In the genomic region with DNA sequence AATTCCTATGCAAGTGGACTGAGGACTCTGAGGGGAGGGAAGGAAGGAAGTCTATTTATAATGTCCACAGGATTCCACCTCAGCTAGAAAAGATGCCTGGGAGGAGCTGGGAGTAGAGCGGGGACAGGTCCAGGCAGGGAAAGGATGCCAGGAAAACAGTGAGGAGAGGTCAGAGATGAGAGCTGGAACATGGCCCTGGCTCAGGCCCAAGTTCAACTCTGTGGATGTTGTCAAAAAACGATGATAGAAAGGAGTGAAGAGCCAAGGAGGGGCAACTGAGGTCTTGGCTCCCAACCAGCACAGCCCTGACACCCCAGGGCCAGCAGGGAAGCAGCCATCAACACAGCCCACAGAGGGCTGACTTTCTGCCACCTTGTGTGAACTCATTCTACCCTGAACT, we compare ENCODE assay signal across 11 mouse cellular contexts. TPM values are rescaled to one million over a fixed set of nuclear protein-coding genes. Genes with fewer than 3 reads are reported as not detected.
DNase-seq lines count a peak whose midpoint lies in the region; TF ChIP-seq lines count a peak whose summit lies in the region.
"Had no signal": no experiment of that assay in that cellular context is flagged by ENCODE, and none has a peak within 500 bp of the region (broad histone marks: within the 10 kb centered on the region; RNA-seq: fewer than 3 reads in every experiment).

No protein-coding gene starts in this region.

- H3K9me3 ChIP-seq in forebrain, embryonic 10.5 days = no peaks in the 10 kb centered on the region
- H3K9me3 ChIP-seq: forebrain, embryonic 12.5 days; midbrain, embryonic 12.5 days had no signal

- peaks cover 19% of the 10 kb centered on the region; the same call in 1 of the 2 replicates for H3K4me1 ChIP-seq in cerebellum, adult 2 months (ENCODE audit: control insufficient read depth, insufficient read depth, low read length)
- H3K4me1 ChIP-seq in forebrain, embryonic 10.5 days = no peaks in the 10 kb centered on the region
- H3K4me1 ChIP-seq: forebrain, embryonic 12.5 days; midbrain, embryonic 12.5 days had no signal

- no peak overlapping the region; the same call in 1 of the 2 replicates for H3K27ac ChIP-seq in cerebellum, adult 2 months (ENCODE audit: insufficient read depth, low read length)
- no peak overlapping the region for H3K27ac ChIP-seq in forebrain, embryonic 10.5 days
- H3K27ac ChIP-seq: forebrain, embryonic 12.5 days; midbrain, embryonic 12.5 days had no signal

- peak; percentile 98 for DNase-seq in heart, adult 11 months
- DNase-seq in heart, adult 8-10 months (ENCODE audit: low spot score) = no peak
- peak; percentile 86 to 89 for DNase-seq in cerebellum, adult 2 months
- DNase-seq in heart, postnatal 10 days = peak; percentile 77 to 81
- DNase-seq in lung, postnatal 10 days = peak; percentile 71
- DNase-seq in forebrain, embryonic 10.5 days (ENCODE audit: extremely low spot score, low spot score) = no peak
- DNase-seq in layer of hippocampus, adult 11-12 months (ENCODE audit: low spot score) = no peak
- DNase-seq in natural killer cell, adult 2 months (ENCODE audit: low spot score in 2 of 2) = no peak

- H3K36me3 ChIP-seq in forebrain, embryonic 10.5 days (replicated peaks) = peaks cover 89% of the 10 kb centered on the region

- no peaks in the 10 kb centered on the region for H3K27me3 ChIP-seq in cerebellum, adult 2 months (ENCODE audit: control insufficient read depth, insufficient read depth, low read length)
- H3K27me3 ChIP-seq in forebrain, embryonic 10.5 days (ENCODE audit: poor library complexity, severe bottlenecking) = no peaks in the 10 kb centered on the region
- H3K27me3 ChIP-seq: CH12.LX; forebrain, embryonic 12.5 days; midbrain, embryonic 12.5 days had no signal

- TF ChIP-seq POLR2A in cerebellum, adult 2 months (IDR thresholded peaks at IDR 0.05; ENCODE audit: borderline replicate concordance, insufficient read depth, low read length) = no peak

- intact Hi-C loops in heart, postnatal 10 days (cut with DNase I) = no loop called here

- no peak overlapping the region for H3K4me3 ChIP-seq in cerebellum, adult 2 months (replicated peaks; ENCODE audit: insufficient read depth, low read depth, low read length)
- no peak overlapping the region for H3K4me3 ChIP-seq in forebrain, embryonic 10.5 days
- H3K4me3 ChIP-seq: forebrain, embryonic 12.5 days; midbrain, embryonic 12.5 days had no signal

- no peak for TF ChIP-seq CTCF in cerebellum, adult 2 months (IDR thresholded peaks at IDR 0.05; ENCODE audit: borderline replicate concordance, insufficient read depth, low read depth, low read length)

- WGBS in cerebellum, adult 2 months = 0% methylated on average over 2 of the region's 2 CpGs
- 82% methylated on average over 2 of the region's 2 CpGs for WGBS in forebrain, embryonic 10.5 days

RNA-seq across cellular contexts. Expression of gene Spryd3, which starts 9.7 kb away (rescaled TPM):
- 10 to 100 TPM; 13.2 to 16.8 (median 15.6) TPM for total RNA-seq in heart, adult 8-10 months (2022)
- polyA plus RNA-seq in cerebellum, adult 2 months (2012; rRNA removed) = 159 and 161 TPM in 2 replicates
- 10 to 100 TPM; 19.1 to 22.2 TPM for total RNA-seq in heart, postnatal 10 days (2021)
- 10.8 and 12.7 TPM in 2 replicates for polyA plus RNA-seq in forebrain, embryonic 10.5 days (2016; fragmentation: Nextera tagmentation; extraction: Ambion mirVana)

RNA-seq across cellular contexts. Expression of gene Igfbp6, which starts 17.9 kb away (rescaled TPM):
- 10 to 100 TPM; 20.6 to 52.4 (median 26.0) TPM for total RNA-seq in heart, adult 8-10 months (2022)
- polyA plus RNA-seq in cerebellum, adult 2 months (2012; rRNA removed) = 15.0 and 18.7 TPM in 2 replicates
- total RNA-seq in heart, postnatal 10 days (2021) = 10 to 100 TPM; 24.8 to 30.5 TPM
- 0.14 and 0.17 TPM in 2 replicates for polyA plus RNA-seq in forebrain, embryonic 10.5 days (2016; fragmentation: Nextera tagmentation; extraction: Ambion mirVana)

RNA-seq across cellular contexts. Expression of gene Soat2, which starts 24.0 kb away (rescaled TPM):
- under 1 TPM in 3 of 4 experiments, not detected in 1; 0.11 to 0.13 (median 0.12) TPM for total RNA-seq in heart, adult 8-10 months (2022)
- polyA plus RNA-seq in cerebellum, adult 2 months (2012; rRNA removed) = 0.08 TPM in 1 of 2 replicates, not detected in the other
- total RNA-seq in heart, postnatal 10 days (2021) = under 1 TPM in 1 of 2 experiments, not detected in 1; 0.20 TPM
- 0.09 TPM in 1 of 2 replicates, not detected in the other for polyA plus RNA-seq in forebrain, embryonic 10.5 days (2016; fragmentation: Nextera tagmentation; extraction: Ambion mirVana)

RNA-seq across cellular contexts. Expression of gene Tns2, which starts 26.1 kb away (rescaled TPM):
- total RNA-seq in heart, adult 8-10 months (2022) = 100 to 1,000 TPM; 123 to 146 (median 133) TPM
- 33.6 and 33.7 TPM in 2 replicates for polyA plus RNA-seq in cerebellum, adult 2 months (2012; rRNA removed)
- 100 to 1,000 TPM in 1 of 2 experiments, 10 to 100 TPM in 1; 95.1 to 108 TPM for total RNA-seq in heart, postnatal 10 days (2021)
- polyA plus RNA-seq in forebrain, embryonic 10.5 days (2016; fragmentation: Nextera tagmentation; extraction: Ambion mirVana) = 11.1 and 13.1 TPM in 2 replicates

RNA-seq across cellular contexts. Expression of gene Eif4b, which starts 52.7 kb away (rescaled TPM):
- 100 to 1,000 TPM; 161 to 190 (median 169) TPM for total RNA-seq in heart, adult 8-10 months (2022)
- polyA plus RNA-seq in cerebellum, adult 2 months (2012; rRNA removed) = 114 TPM in 2 replicates
- 100 to 1,000 TPM; 149 to 154 TPM for total RNA-seq in heart, postnatal 10 days (2021)
- polyA plus RNA-seq in forebrain, embryonic 10.5 days (2016; fragmentation: Nextera tagmentation; extraction: Ambion mirVana) = 140 and 143 TPM in 2 replicates

Comparison
In these comparisons a context has a peak if more than half of its experiments do, and no peak if none do; other contexts are left out.
1. DNase-seq: peak in heart, adult 11 months (single experiment), cerebellum, adult 2 months (2 of 2), heart, postnatal 10 days (2 of 2) and lung, postnatal 10 days (single experiment); none in heart, adult 8-10 months (single experiment), forebrain, embryonic 10.5 days (single experiment), layer of hippocampus, adult 11-12 months (single experiment) and natural killer cell, adult 2 months (0 of 2).